Mouse (Mus musculus) liver, embryonic 14.5 days (tissue): ENCODE measurements at regions not wholly inside any gene's neighbourhood (a gene's known extent, or its start where the extent isn't known, plus 50 kb on each side); places are given as distances from the start of the nearest gene placed in this dataset.

Source experiments
- CTCF ChIP-seq: IDR thresholded peaks from 2 replicates; pipeline ENCODE4 v1.5.1; 2016; ENCODE audit warnings: antibody characterized with exemption, low read depth, control low read depth
- EP300 ChIP-seq: IDR thresholded peaks from 2 replicates; pipeline ENCODE4 v1.6.1; 2016; ENCODE audit warnings: antibody characterized with exemption, low read depth

GRCm38 (mm10) chr12:68599681-68600596, 559.0 kb downstream of the Rps29 start:
- TF ChIP-seq CTCF (no peak), EP300 (no peak)
